Mouse (Mus musculus) hindbrain, embryonic 14.5 days (tissue): Measurements from ENCODE around the gene Per3. TPM values are rescaled to one million over a fixed set of nuclear protein-coding genes. Genes with fewer than 3 reads are reported as not detected.

Experiments
- ATAC-seq: fragments of 200-750 bp; cut with Nextera tagmentation; 2 replicates; pipeline ENCODE4 v1.8.0; 2017; ENCODE audit warnings: moderate number of reproducible peaks, mild to moderate bottlenecking, moderate TSS enrichment, moderate library complexity; ENCODE audit not compliant: low FRiP score
- DNase-seq: peaks from one replicate; pipeline ENCODE4 v3.0.0-alpha.2; 2015; ENCODE audit warnings: low spot score
- H3K27ac ChIP-seq: fragments of 300-500 bp; sonication (generic); 2 replicates; pipeline ENCODE4 v1.5.1; 2014; ENCODE audit warnings: mild to moderate bottlenecking, moderate library complexity
- H3K27me3 ChIP-seq: fragments of 300-500 bp; sonication (generic); 2 replicates; pipeline ENCODE4 v1.6.1; 2014; ENCODE audit warnings: mild to moderate bottlenecking, low read length, mixed read lengths; ENCODE audit not compliant: control insufficient read depth, insufficient read depth
- H3K36me3 ChIP-seq: fragments of 300-500 bp; sonication (generic); replicated peaks from 2 replicates; pipeline ENCODE4 v1.6.1; 2014; ENCODE audit not compliant: control insufficient read depth, insufficient read depth
- H3K4me1 ChIP-seq: fragments of 300-500 bp; sonication (generic); replicated peaks from 2 replicates; pipeline ENCODE4 v1.6.1; 2014; ENCODE audit warnings: antibody characterized with exemption, low read length, mixed read lengths; ENCODE audit not compliant: control insufficient read depth, insufficient read depth
- H3K4me2 ChIP-seq: fragments of 300-500 bp; sonication (generic); replicated peaks from 2 replicates; pipeline ENCODE4 v1.6.1; 2014; ENCODE audit warnings: mild to moderate bottlenecking, moderate library complexity
- H3K4me3 ChIP-seq: fragments of 300-500 bp; sonication (generic); replicated peaks from 2 replicates; pipeline ENCODE4 v1.5.1; 2014; ENCODE audit warnings: mild to moderate bottlenecking, low read length
- H3K9ac ChIP-seq: fragments of 300-500 bp; sonication (generic); 2 replicates; pipeline ENCODE4 v1.6.1; 2014
- H3K9me3 ChIP-seq: fragments of 300-500 bp; sonication (generic); 2 replicates; pipeline ENCODE4 v1.6.1; 2016; ENCODE audit warnings: low read length; ENCODE audit not compliant: control insufficient read depth
- WGBS: fragments of 180-500 bp; shearing (Covaris S2); extraction: QIAGEN DNeasy Blood & Tissue Kit; methylation state at CpG from one replicate; pipeline ENCODE4 v1.1.7; 2014; 5-methylcytosine and 5-hydroxymethylcytosine counted together
- polyA plus RNA-seq: library from polyadenylated mRNA; unstranded; fragments of >200 nt; fragmentation: Nextera tagmentation; extraction: Ambion mirVana; gene quantifications from 2 replicates; pipeline ENCODE4 v1.2.1, GENCODE M21; 2014

The Per3 gene
- polyA plus RNA-seq, 1 experiment from 2014 or later = 5.1 TPM

GRCm38 (mm10) chr4:151001397-151001796 lies 43.1 kb downstream of the Per3 start:
- Histone ChIP-seq H3K36me3 (no peaks in the 10 kb centered on the region), H3K4me3 (no peak overlapping the region), H3K27me3 (no peaks in the 10 kb centered on the region), H3K9ac (no peak overlapping the region), H3K4me2 (no peak overlapping the region), H3K27ac (no peak overlapping the region), H3K9me3 (no peaks in the 10 kb centered on the region), H3K4me1 (no peaks in the 10 kb centered on the region)
- ATAC-seq = no peak
- 78% methylated on average over 13 of the region's 13 CpGs for WGBS
- no peak for DNase-seq

- H3K4me3 ChIP-seq = no peak overlapping the region
- H3K27ac ChIP-seq = no peak overlapping the region
- no peak overlapping the region for H3K4me2 ChIP-seq
- H3K9ac ChIP-seq = no peak overlapping the region
- no peaks in the 10 kb centered on the region for H3K36me3 ChIP-seq
- DNase-seq (no peak), ATAC-seq (no peak)
- H3K4me1 ChIP-seq = no peaks in the 10 kb centered on the region
- H3K9me3 ChIP-seq = no peaks in the 10 kb centered on the region
- H3K27me3 ChIP-seq = no peaks in the 10 kb centered on the region
- WGBS = 93% methylated on average over 9 of the region's 9 CpGs
Observed at GRCm38 (mm10) chr4:150998626-150999025, 45.8 kb downstream of the Per3 start.

GRCm38 (mm10) chr4:150996797-150997196 lies 47.7 kb downstream of the Per3 start, which contains the start of gene Uts2:
TSS of gene Uts2 (plus strand) at chr4:150997097.
- ATAC-seq (no peak), DNase-seq (no peak)
- no peaks in the 10 kb centered on the region for H3K36me3 ChIP-seq
- H3K4me3 ChIP-seq = no peak within 1 kb of the TSS
- no peaks in the 10 kb centered on the region for H3K27me3 ChIP-seq
- no peaks in the 10 kb centered on the region for H3K4me1 ChIP-seq
- no peak within 1 kb of the TSS for H3K27ac ChIP-seq
- H3K9ac ChIP-seq = no peak within 1 kb of the TSS
- no peak within 1 kb of the TSS for H3K4me2 ChIP-seq
- H3K9me3 ChIP-seq = 0 out of 2 replicates have a peak, but pooled peaks cover 4% of the 10 kb centered on the region
- 87% methylated on average over 7 of the region's 7 CpGs for WGBS

- Histone ChIP-seq H3K36me3 (no peaks in the 10 kb centered on the region), H3K4me3 (no peak overlapping the region), H3K9ac (no peak overlapping the region), H3K4me1 (no peaks in the 10 kb centered on the region), H3K4me2 (no peak overlapping the region), H3K27me3 (no peaks in the 10 kb centered on the region), H3K27ac (no peak overlapping the region), H3K9me3 (0 out of 2 replicates have a peak, but pooled peaks cover 4% of the 10 kb centered on the region)
- 52% methylated on average over 6 of the region's 6 CpGs for WGBS
- DNase-seq (no peak), ATAC-seq (no peak)
Observed at GRCm38 (mm10) chr4:150990148-150990547, 54.3 kb downstream of the Per3 start.

- Histone ChIP-seq H3K9me3 (no peaks in the 10 kb centered on the region), H3K36me3 (no peaks in the 10 kb centered on the region), H3K27me3 (no peaks in the 10 kb centered on the region), H3K9ac (no peak overlapping the region), H3K4me1 (no peaks in the 10 kb centered on the region), H3K27ac (no peak overlapping the region), H3K4me2 (no peak overlapping the region), H3K4me3 (no peak overlapping the region)
- ATAC-seq (no peak), DNase-seq (no peak)
- WGBS = 92% methylated on average over 5 of the region's 5 CpGs
Observed at GRCm38 (mm10) chr4:150980153-150980552, 64.3 kb downstream of the Per3 start.

GRCm38 (mm10) chr4:150979455-150979854 lies 65.0 kb downstream of the Per3 start:
- no peak for DNase-seq
- Histone ChIP-seq H3K36me3 (no peaks in the 10 kb centered on the region), H3K9me3 (no peaks in the 10 kb centered on the region), H3K4me2 (no peak overlapping the region), H3K27me3 (no peaks in the 10 kb centered on the region), H3K4me3 (no peak overlapping the region), H3K4me1 (no peaks in the 10 kb centered on the region), H3K27ac (no peak overlapping the region), H3K9ac (no peak overlapping the region)
- no peak for ATAC-seq
- 87% methylated on average over 9 of the region's 9 CpGs for WGBS

- Histone ChIP-seq H3K4me3 (no peak overlapping the region), H3K9ac (no peak overlapping the region), H3K4me2 (no peak overlapping the region), H3K27ac (no peak overlapping the region), H3K9me3 (no peaks in the 10 kb centered on the region), H3K27me3 (no peaks in the 10 kb centered on the region), H3K4me1 (no peaks in the 10 kb centered on the region), H3K36me3 (no peaks in the 10 kb centered on the region)
- no peak for DNase-seq
- WGBS = 89% methylated on average over 21 of the region's 21 CpGs
- ATAC-seq = no peak
Observed at GRCm38 (mm10) chr4:150978156-150978910, 66.1 kb downstream of the Per3 start.

GRCm38 (mm10) chr4:150975145-150975544 lies 69.3 kb downstream of the Per3 start:
- Histone ChIP-seq H3K4me3 (no peak overlapping the region), H3K4me2 (no peak overlapping the region), H3K9ac (no peak overlapping the region), H3K4me1 (no peaks in the 10 kb centered on the region), H3K36me3 (no peaks in the 10 kb centered on the region), H3K9me3 (no peaks in the 10 kb centered on the region), H3K27ac (no peak overlapping the region), H3K27me3 (no peaks in the 10 kb centered on the region)
- ATAC-seq (no peak), DNase-seq (no peak)
- WGBS = 26% methylated on average over 1 of the region's 1 CpGs

- 88% methylated on average over 8 of the region's 8 CpGs for WGBS
- Histone ChIP-seq H3K36me3 (no peaks in the 10 kb centered on the region), H3K4me3 (no peak overlapping the region), H3K4me2 (no peak overlapping the region), H3K9me3 (no peaks in the 10 kb centered on the region), H3K9ac (no peak overlapping the region), H3K27me3 (no peaks in the 10 kb centered on the region), H3K27ac (no peak overlapping the region), H3K4me1 (no peaks in the 10 kb centered on the region)
- ATAC-seq (no peak), DNase-seq (no peak)
Observed at GRCm38 (mm10) chr4:150973264-150973663, 71.2 kb downstream of the Per3 start.
